Mouse (Mus musculus): ENCODE data around the gene Raph1. TPM values are rescaled to one million over a fixed set of nuclear protein-coding genes. Genes with fewer than 3 reads are reported as not detected.
A peak's percentile ranks its signal among the peaks of the same experiment; 100 is the strongest.

Raph1 gene
- polyA plus RNA-seq (2016; fragmentation: Nextera tagmentation; extraction: Ambion mirVana) = 23.3 and 27.8 TPM in 2 replicates

- Histone ChIP-seq H3K27me3 (replicated peaks) (no peaks in the 10 kb centered on the region), H3K4me1 (peaks cover 10% of the 10 kb centered on the region; the same call in 1 of the 2 replicates), H3K36me3 (no peaks in the 10 kb centered on the region), H3K4me2 (replicated peaks) (peak within 1 kb of the TSS; percentile 83), H3K9ac (peak within 1 kb of the TSS; percentile 95), H3K9me3 (no peaks in the 10 kb centered on the region), H3K27ac (peak within 1 kb of the TSS; percentile 94), H3K4me3 (peak within 1 kb of the TSS; percentile 96)
- ATAC-seq (ENCODE audit: low FRiP score, low read depth) = peak; percentile 97
- WGBS = under 1% methylated on average over 82 of the region's 92 CpGs
Measured at GRCm38 (mm10) chr1:60566631-60567311, at the start of gene Raph1. Gene Raph1 (minus strand): TSS chr1:60567104.

- H3K9ac ChIP-seq = no peak overlapping the region
- H3K27me3 ChIP-seq (replicated peaks) = no peaks in the 10 kb centered on the region
- no peaks in the 10 kb centered on the region for H3K36me3 ChIP-seq
- H3K4me1 ChIP-seq = no peaks in the 10 kb centered on the region
- H3K4me2 ChIP-seq (replicated peaks) = no peak overlapping the region
- no peak overlapping the region for H3K27ac ChIP-seq
- ATAC-seq (ENCODE audit: low FRiP score, low read depth) = no peak
- 67% methylated on average over 1 of the region's 1 CpGs for WGBS
- no peaks in the 10 kb centered on the region for H3K9me3 ChIP-seq
- H3K4me3 ChIP-seq = no peak overlapping the region
Measured at GRCm38 (mm10) chr1:60615703-60616102, 48.8 kb upstream of the Raph1 start.

- no peak for ATAC-seq (ENCODE audit: low FRiP score, low read depth)
- 84% methylated on average over 1 of the region's 1 CpGs for WGBS
- no peaks in the 10 kb centered on the region for H3K27me3 ChIP-seq (replicated peaks)
- no peak overlapping the region for H3K27ac ChIP-seq
- no peaks in the 10 kb centered on the region for H3K9me3 ChIP-seq
- H3K4me1 ChIP-seq = no peaks in the 10 kb centered on the region
- H3K9ac ChIP-seq = no peak overlapping the region
- H3K4me3 ChIP-seq = no peak overlapping the region
- H3K4me2 ChIP-seq (replicated peaks) = no peak overlapping the region
- no peaks in the 10 kb centered on the region for H3K36me3 ChIP-seq
Measured at GRCm38 (mm10) chr1:60614902-60615301, 48.0 kb upstream of the Raph1 start.

- H3K9me3 ChIP-seq = no peaks in the 10 kb centered on the region
- no peak for ATAC-seq (ENCODE audit: low FRiP score, low read depth)
- 88% methylated on average over 3 of the region's 3 CpGs for WGBS
- no peaks in the 10 kb centered on the region for H3K27me3 ChIP-seq (replicated peaks)
- H3K4me3 ChIP-seq = no peak overlapping the region
- H3K27ac ChIP-seq = no peak overlapping the region
- no peaks in the 10 kb centered on the region for H3K36me3 ChIP-seq
- H3K4me1 ChIP-seq = no peaks in the 10 kb centered on the region
- no peak overlapping the region for H3K9ac ChIP-seq
- H3K4me2 ChIP-seq (replicated peaks) = no peak overlapping the region
Measured at GRCm38 (mm10) chr1:60611968-60612367, 45.1 kb upstream of the Raph1 start.

GRCm38 (mm10) chr1:60610631-60611030 lies 43.7 kb upstream of the Raph1 start:
- no peaks in the 10 kb centered on the region for H3K4me1 ChIP-seq
- no peaks in the 10 kb centered on the region for H3K9me3 ChIP-seq
- 82% methylated on average over 4 of the region's 4 CpGs for WGBS

GRCm38 (mm10) chr1:60609011-60609775 lies 42.3 kb upstream of the Raph1 start:
- no peaks in the 10 kb centered on the region for H3K9me3 ChIP-seq
- H3K4me1 ChIP-seq = no peaks in the 10 kb centered on the region
- 89% methylated on average over 8 of the region's 8 CpGs for WGBS
- H3K27me3 ChIP-seq (replicated peaks) = no peaks in the 10 kb centered on the region
- no peak overlapping the region for H3K4me2 ChIP-seq (replicated peaks)
- no peak overlapping the region for H3K4me3 ChIP-seq
- no peaks in the 10 kb centered on the region for H3K36me3 ChIP-seq
- H3K27ac ChIP-seq = no peak overlapping the region
- H3K9ac ChIP-seq = no peak overlapping the region
- no peak for ATAC-seq (ENCODE audit: low FRiP score, low read depth)

More at GRCm38 (mm10) chr1:60610631-60611030, 43.7 kb upstream of the Raph1 start:
- H3K4me2 ChIP-seq (replicated peaks) = no peak overlapping the region
- no peak overlapping the region for H3K9ac ChIP-seq
- H3K27ac ChIP-seq = no peak overlapping the region
- H3K27me3 ChIP-seq (replicated peaks) = no peaks in the 10 kb centered on the region
- no peak for ATAC-seq (ENCODE audit: low FRiP score, low read depth)
- no peaks in the 10 kb centered on the region for H3K36me3 ChIP-seq
- no peak overlapping the region for H3K4me3 ChIP-seq

- no peak overlapping the region for H3K9ac ChIP-seq
- no peak overlapping the region for H3K4me3 ChIP-seq
- ATAC-seq (ENCODE audit: low FRiP score, low read depth) = no peak
- H3K36me3 ChIP-seq = no peaks in the 10 kb centered on the region
- H3K27me3 ChIP-seq (replicated peaks) = no peaks in the 10 kb centered on the region
- H3K4me1 ChIP-seq = no peaks in the 10 kb centered on the region
- WGBS = 90% methylated on average over 3 of the region's 3 CpGs
- no peak overlapping the region for H3K27ac ChIP-seq
- no peak overlapping the region for H3K4me2 ChIP-seq (replicated peaks)
- no peaks in the 10 kb centered on the region for H3K9me3 ChIP-seq
Measured at GRCm38 (mm10) chr1:60604481-60605021, 37.6 kb upstream of the Raph1 start.

- 88% methylated on average over 6 of the region's 6 CpGs for WGBS
- Histone ChIP-seq H3K9ac (no peak overlapping the region), H3K9me3 (no peaks in the 10 kb centered on the region), H3K27me3 (replicated peaks) (no peaks in the 10 kb centered on the region), H3K4me2 (replicated peaks) (no peak overlapping the region), H3K4me3 (no peak overlapping the region), H3K27ac (no peak overlapping the region), H3K4me1 (no peaks in the 10 kb centered on the region), H3K36me3 (no peaks in the 10 kb centered on the region)
- ATAC-seq (ENCODE audit: low FRiP score, low read depth) = no peak
Measured at GRCm38 (mm10) chr1:60600682-60601081, 33.8 kb upstream of the Raph1 start.

- H3K9me3 ChIP-seq = no peaks in the 10 kb centered on the region
Measured at GRCm38 (mm10) chr1:60599926-60600325, 33.0 kb upstream of the Raph1 start.

GRCm38 (mm10) chr1:60599013-60599701 lies 32.3 kb upstream of the Raph1 start:
- Histone ChIP-seq H3K4me3 (no peak overlapping the region), H3K4me2 (replicated peaks) (no peak overlapping the region), H3K27ac (no peak overlapping the region), H3K36me3 (no peaks in the 10 kb centered on the region), H3K9ac (no peak overlapping the region), H3K9me3 (no peaks in the 10 kb centered on the region), H3K4me1 (no peaks in the 10 kb centered on the region), H3K27me3 (replicated peaks) (no peaks in the 10 kb centered on the region)
- WGBS = 90% methylated on average over 6 of the region's 6 CpGs
- ATAC-seq (ENCODE audit: low FRiP score, low read depth) = no peak

More at GRCm38 (mm10) chr1:60599926-60600325, 33.0 kb upstream of the Raph1 start:
- Histone ChIP-seq H3K9ac (no peak overlapping the region), H3K27ac (no peak overlapping the region), H3K27me3 (replicated peaks) (no peaks in the 10 kb centered on the region), H3K4me2 (replicated peaks) (no peak overlapping the region), H3K4me3 (no peak overlapping the region), H3K4me1 (no peaks in the 10 kb centered on the region), H3K36me3 (no peaks in the 10 kb centered on the region)
- no peak for ATAC-seq (ENCODE audit: low FRiP score, low read depth)
- WGBS = 89% methylated on average over 3 of the region's 3 CpGs

- no peak overlapping the region for H3K4me2 ChIP-seq (replicated peaks)
- H3K4me3 ChIP-seq = no peak overlapping the region
- no peak overlapping the region for H3K9ac ChIP-seq
- H3K27me3 ChIP-seq (replicated peaks) = no peaks in the 10 kb centered on the region
- WGBS = 83% methylated on average over 11 of the region's 11 CpGs
- no peaks in the 10 kb centered on the region for H3K4me1 ChIP-seq
- ATAC-seq (ENCODE audit: low FRiP score, low read depth) = no peak
- no peak overlapping the region for H3K27ac ChIP-seq
- no peaks in the 10 kb centered on the region for H3K36me3 ChIP-seq
- H3K9me3 ChIP-seq = no peaks in the 10 kb centered on the region
Measured at GRCm38 (mm10) chr1:60596386-60597320, 29.7 kb upstream of the Raph1 start.

Measured in neural tube, embryonic 12.5 days (tissue).